Mouse (Mus musculus) heart, embryonic 11.5 days (tissue): ENCODE measurements around the gene U2af2. TPM values are rescaled to one million over a fixed set of nuclear protein-coding genes. Genes with fewer than 3 reads are reported as not detected.
"Not testable (repeated sequence)": the region's sequence is repeated elsewhere in the genome, so short reads cannot be mapped to it uniquely, and the experiment has no call there.

Experiments
- ATAC-seq: fragments of 200-750 bp; cut with Nextera tagmentation; replicated peaks from 2 replicates; pipeline ENCODE4 v1.8.0; 2017; ENCODE audit warnings: moderate library complexity; ENCODE audit not compliant: insufficient number of reproducible peaks, low FRiP score, low TSS enrichment
- H3K27ac ChIP-seq: fragments of 300-500 bp; sonication (generic); 2 replicates; pipeline ENCODE4 v1.5.1; 2014; ENCODE audit warnings: mild to moderate bottlenecking, low read depth, low read length
- H3K27me3 ChIP-seq: fragments of 300-500 bp; sonication (generic); 2 replicates; pipeline ENCODE4 v1.6.1; 2014; ENCODE audit warnings: mild to moderate bottlenecking, low read length, mixed read lengths; ENCODE audit not compliant: control insufficient read depth, insufficient read depth
- H3K36me3 ChIP-seq: fragments of 300-500 bp; sonication (generic); 2 replicates; pipeline ENCODE4 v1.6.1; 2014; ENCODE audit warnings: mild to moderate bottlenecking, low read length, moderate library complexity, mixed read lengths; ENCODE audit not compliant: control insufficient read depth, insufficient read depth
- H3K4me1 ChIP-seq: fragments of 300-500 bp; sonication (generic); 2 replicates; pipeline ENCODE4 v1.6.1; 2014; ENCODE audit warnings: low read length; ENCODE audit not compliant: control insufficient read depth, insufficient read depth
- H3K4me2 ChIP-seq: fragments of 300-500 bp; sonication (generic); 2 replicates; pipeline ENCODE4 v1.6.1; 2014; ENCODE audit warnings: mild to moderate bottlenecking, moderate library complexity
- H3K4me3 ChIP-seq: fragments of 300-500 bp; sonication (generic); 2 replicates; pipeline ENCODE4 v1.5.1; 2014; ENCODE audit warnings: low read depth, low read length
- H3K9ac ChIP-seq: fragments of 300-500 bp; sonication (generic); 2 replicates; pipeline ENCODE4 v1.6.1; 2014; ENCODE audit warnings: mild to moderate bottlenecking, low read depth, low read length, moderate library complexity
- H3K9me3 ChIP-seq: fragments of 300-500 bp; sonication (generic); replicated peaks from 2 replicates; pipeline ENCODE4 v1.6.1; 2016; ENCODE audit warnings: low read length; ENCODE audit not compliant: control insufficient read depth
- WGBS: fragments of 180-500 bp; shearing (Covaris S2); extraction: QIAGEN DNeasy Blood & Tissue Kit; methylation state at CpG from one replicate; pipeline ENCODE4 v1.1.7; 2014; ENCODE audit not compliant: insufficient replicate concordance; 5-methylcytosine and 5-hydroxymethylcytosine counted together
- polyA plus RNA-seq: library from polyadenylated mRNA; unstranded; fragments of >200 nt; fragmentation: Nextera tagmentation; extraction: Ambion mirVana; gene quantifications from 2 replicates; pipeline ENCODE4 v1.2.1, GENCODE M21; 2014

U2af2 gene
- polyA plus RNA-seq, 1 experiment from 2014 or later = 85.5 TPM

DNA sequence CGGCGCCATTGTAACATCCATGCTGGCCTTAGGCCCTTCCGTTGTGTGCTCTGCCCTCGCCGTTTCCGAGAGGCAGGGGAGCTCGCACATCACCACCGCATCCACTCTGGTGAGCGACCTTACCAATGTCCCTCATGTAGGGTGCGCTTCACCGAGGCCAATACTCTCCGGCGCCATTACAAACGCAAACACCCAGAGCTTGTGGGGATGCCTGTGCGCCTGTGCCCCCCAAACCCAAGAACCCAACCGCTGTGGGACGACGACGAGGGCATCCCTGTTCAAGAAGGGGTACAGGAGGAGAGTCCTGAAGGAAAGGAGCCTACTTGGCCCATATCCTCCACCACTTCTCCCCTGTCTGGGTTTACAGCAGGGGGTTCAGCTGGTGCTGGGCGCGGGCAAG is 44.0 kb upstream of the U2af2 start:
- no peaks in the 10 kb centered on the region for H3K27me3 ChIP-seq
- no peak overlapping the region for H3K9ac ChIP-seq
- no peak overlapping the region for H3K4me2 ChIP-seq
- H3K4me3 ChIP-seq = no peak overlapping the region
- H3K27ac ChIP-seq = no peak overlapping the region; the same call in 1 of the 2 replicates
- peaks cover 11% of the 10 kb centered on the region; the same call in 1 of the 2 replicates for H3K4me1 ChIP-seq
- no peak for ATAC-seq
- 94% methylated on average over 20 of the region's 21 CpGs for WGBS
- peaks cover 10% of the 10 kb centered on the region for H3K36me3 ChIP-seq
- H3K9me3 ChIP-seq = no peaks in the 10 kb centered on the region

DNA sequence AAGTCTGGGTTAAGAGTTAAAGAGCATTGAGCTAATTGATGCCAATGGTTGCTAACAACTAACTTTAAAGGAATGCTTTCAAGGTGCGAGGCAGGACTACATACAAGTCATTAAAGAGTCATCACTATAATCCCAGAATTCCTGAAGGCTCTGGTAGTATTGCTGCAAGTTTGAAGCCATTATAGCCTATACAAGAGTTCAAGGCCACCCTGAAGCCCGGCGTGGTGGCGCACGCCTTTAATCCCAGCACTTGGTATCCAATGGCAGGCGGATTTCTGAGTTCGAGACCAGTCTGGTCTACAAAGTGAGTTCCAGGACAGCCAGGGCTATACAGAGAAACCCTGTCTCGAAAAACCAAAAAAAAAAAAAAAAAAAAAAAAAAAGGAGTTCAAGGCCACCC is 42.4 kb upstream of the U2af2 start:
- Histone ChIP-seq H3K4me1 (peaks cover 11% of the 10 kb centered on the region; the same call in 1 of the 2 replicates), H3K4me2 (peak overlapping the region; percentile 83), H3K9ac (peak overlapping the region; percentile 98), H3K4me3 (peak overlapping the region; percentile 90), H3K27ac (peak overlapping the region; percentile 96), H3K36me3 (peaks cover 10% of the 10 kb centered on the region)
- H3K9me3 ChIP-seq, ATAC-seq, H3K27me3 ChIP-seq: not testable (repeated sequence)
- WGBS = 28% methylated on average over 8 of the region's 8 CpGs

DNA sequence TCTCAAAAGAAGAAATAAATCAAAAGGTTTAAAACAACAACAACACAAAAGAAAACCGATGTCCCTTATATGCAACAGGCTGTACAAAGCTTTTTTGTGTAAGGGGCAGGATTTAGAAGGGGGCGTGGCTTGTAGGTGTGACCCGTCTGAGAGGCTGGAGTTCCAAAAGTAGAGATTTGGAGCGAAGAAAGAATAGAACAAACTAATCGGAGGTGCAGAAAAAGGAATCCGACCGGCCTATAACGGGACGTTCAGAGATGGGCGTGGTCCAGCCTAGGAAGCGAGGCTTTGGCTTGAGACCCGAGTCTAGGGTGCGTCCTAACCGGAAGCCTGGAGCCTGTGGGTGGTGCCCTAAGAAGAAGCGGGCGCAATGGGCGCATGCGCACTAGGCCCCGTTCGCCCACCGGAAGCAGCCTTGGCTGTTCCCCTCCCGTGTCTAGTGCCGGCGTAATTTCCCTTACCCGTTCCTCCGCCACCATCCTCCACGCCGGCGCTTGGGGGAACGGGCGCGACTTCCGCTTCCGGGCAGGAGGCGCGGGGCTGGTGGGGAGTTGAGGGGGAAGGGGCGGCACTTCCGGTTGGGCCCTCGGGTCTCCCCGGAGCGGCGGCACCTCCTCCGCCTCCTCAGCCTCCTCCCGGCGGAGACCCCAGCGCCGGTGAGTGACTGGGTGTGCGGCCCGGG is 41.8 kb upstream of the U2af2 start, which contains the start of the genes Zfp865 and Ccdc106:
Gene Zfp865, plus strand, starts transcription at position 377 of the 682 bp plus-strand sequence.
Gene Ccdc106, plus strand, starts transcription at position 554 of the 682 bp plus-strand sequence.
- Histone ChIP-seq H3K4me2 (peak within 1 kb of the TSS; percentile 83), H3K27ac (peak within 1 kb of the TSS; percentile 96), H3K9ac (peak within 1 kb of the TSS; percentile 98), H3K36me3 (peaks cover 10% of the 10 kb centered on the region), H3K4me1 (peaks cover 11% of the 10 kb centered on the region; the same call in 1 of the 2 replicates), H3K9me3 (no peaks in the 10 kb centered on the region), H3K27me3 (no peaks in the 10 kb centered on the region), H3K4me3 (peak within 1 kb of the TSS; percentile 90)
- under 1% methylated on average over 45 of the region's 49 CpGs for WGBS
- peak; percentile 83 for ATAC-seq

DNA sequence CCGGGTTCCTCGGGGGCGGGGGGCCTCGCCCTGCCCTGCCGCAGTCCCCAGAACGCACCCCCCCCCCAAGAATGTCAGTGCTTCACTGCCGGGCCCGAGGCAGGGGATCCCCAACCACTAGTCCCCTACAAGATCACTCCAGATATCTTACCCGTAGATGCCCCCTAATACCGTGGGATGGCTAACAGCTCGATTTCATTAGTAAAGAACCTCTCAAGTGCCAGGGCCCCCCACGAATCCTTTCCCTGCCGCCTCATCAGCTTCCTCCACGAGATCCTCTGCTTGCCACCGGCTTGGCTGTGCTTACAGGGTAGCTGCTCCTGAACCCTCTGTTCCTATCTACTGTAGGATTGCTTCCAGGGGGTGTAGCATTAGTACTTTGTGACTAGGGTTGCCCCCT is 41.3 kb upstream of the U2af2 start:
- peak; percentile 11 for ATAC-seq
- Histone ChIP-seq H3K9me3 (no peaks in the 10 kb centered on the region), H3K27me3 (no peaks in the 10 kb centered on the region), H3K4me1 (peaks cover 11% of the 10 kb centered on the region; the same call in 1 of the 2 replicates), H3K4me3 (peak overlapping the region; percentile 90), H3K9ac (peak overlapping the region; percentile 98), H3K27ac (peak overlapping the region; percentile 96), H3K36me3 (peaks cover 10% of the 10 kb centered on the region), H3K4me2 (peak overlapping the region; percentile 83)
- under 1% methylated on average over 13 of the region's 15 CpGs for WGBS

- Histone ChIP-seq H3K36me3 (peaks cover 10% of the 10 kb centered on the region), H3K4me3 (peak overlapping the region; percentile 90), H3K4me2 (peak overlapping the region; percentile 83), H3K27me3 (no peaks in the 10 kb centered on the region), H3K9ac (peak overlapping the region; percentile 98), H3K27ac (peak overlapping the region; percentile 96), H3K9me3 (no peaks in the 10 kb centered on the region), H3K4me1 (peaks cover 9% of the 10 kb centered on the region; the same call in 1 of the 2 replicates)
- no peak for ATAC-seq
- 48% methylated on average over 5 of the region's 5 CpGs for WGBS
Measured at GRCm38 (mm10) chr7:5021197-5021596, 40.7 kb upstream of the U2af2 start.

DNA sequence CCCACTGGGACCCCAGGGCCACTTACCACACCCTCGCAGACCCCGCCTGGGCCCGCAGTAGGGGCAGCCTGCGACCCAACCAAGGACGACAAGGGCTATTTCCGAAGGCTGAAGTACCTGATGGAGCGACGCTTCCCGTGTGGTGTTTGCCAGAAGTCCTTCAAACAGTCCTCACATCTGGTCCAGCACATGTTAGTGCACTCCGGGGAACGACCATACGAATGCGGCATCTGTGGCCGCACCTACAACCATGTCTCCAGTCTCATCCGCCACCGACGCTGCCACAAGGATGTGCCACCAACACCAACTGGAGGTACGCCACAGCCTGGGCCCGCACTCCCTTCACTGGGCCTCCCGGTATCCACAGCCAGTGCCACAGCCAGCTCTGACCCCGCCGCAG is 32.4 kb upstream of the U2af2 start:
- WGBS = 87% methylated on average over 22 of the region's 22 CpGs
- H3K4me3 ChIP-seq = no peak overlapping the region
- H3K36me3 ChIP-seq = peaks cover 63% of the 10 kb centered on the region
- H3K4me2 ChIP-seq = no peak overlapping the region
- no peak overlapping the region for H3K27ac ChIP-seq
- H3K9me3 ChIP-seq = peaks cover 40% of the 10 kb centered on the region
- H3K4me1 ChIP-seq = no peaks in the 10 kb centered on the region
- H3K9ac ChIP-seq = no peak overlapping the region
- no peak for ATAC-seq
- no peaks in the 10 kb centered on the region for H3K27me3 ChIP-seq

GRCm38 (mm10) chr7:5029946-5030345 is 32.0 kb upstream of the U2af2 start:
- WGBS = 86% methylated on average over 21 of the region's 21 CpGs
- Histone ChIP-seq H3K9ac (no peak overlapping the region), H3K27ac (no peak overlapping the region)

GRCm38 (mm10) chr7:5030554-5031275 is 31.2 kb upstream of the U2af2 start:
- H3K27ac ChIP-seq = no peak overlapping the region
- no peaks in the 10 kb centered on the region for H3K27me3 ChIP-seq
- peaks cover 40% of the 10 kb centered on the region for H3K9me3 ChIP-seq
- no peak overlapping the region for H3K4me2 ChIP-seq
- no peak overlapping the region for H3K9ac ChIP-seq
- H3K4me3 ChIP-seq = no peak overlapping the region
- ATAC-seq = no peak
- no peaks in the 10 kb centered on the region for H3K4me1 ChIP-seq
- 78% methylated on average over 63 of the region's 63 CpGs for WGBS
- H3K36me3 ChIP-seq = peaks cover 75% of the 10 kb centered on the region

More at GRCm38 (mm10) chr7:5029946-5030345, 32.0 kb upstream of the U2af2 start:
- H3K4me3 ChIP-seq = no peak overlapping the region
- H3K9me3 ChIP-seq = peaks cover 40% of the 10 kb centered on the region
- no peak overlapping the region for H3K4me2 ChIP-seq
- peaks cover 67% of the 10 kb centered on the region for H3K36me3 ChIP-seq
- H3K4me1 ChIP-seq = no peaks in the 10 kb centered on the region
- no peaks in the 10 kb centered on the region for H3K27me3 ChIP-seq
- no peak for ATAC-seq
